Mouse (Mus musculus) urinary bladder, postnatal 36 days (tissue): ENCODE results near the gene Pef1.
A peak's percentile ranks its signal among the peaks of the same experiment; 100 is the strongest.

Experiments
- DNase-seq, 2 experiments: peaks; one replicate each; pipeline ENCODE4 v3.0.0; 2022; ENCODE audit warnings: low spot score in 2 of 2, mixed read lengths in 1 of 2

The Pef1 gene

DNA sequence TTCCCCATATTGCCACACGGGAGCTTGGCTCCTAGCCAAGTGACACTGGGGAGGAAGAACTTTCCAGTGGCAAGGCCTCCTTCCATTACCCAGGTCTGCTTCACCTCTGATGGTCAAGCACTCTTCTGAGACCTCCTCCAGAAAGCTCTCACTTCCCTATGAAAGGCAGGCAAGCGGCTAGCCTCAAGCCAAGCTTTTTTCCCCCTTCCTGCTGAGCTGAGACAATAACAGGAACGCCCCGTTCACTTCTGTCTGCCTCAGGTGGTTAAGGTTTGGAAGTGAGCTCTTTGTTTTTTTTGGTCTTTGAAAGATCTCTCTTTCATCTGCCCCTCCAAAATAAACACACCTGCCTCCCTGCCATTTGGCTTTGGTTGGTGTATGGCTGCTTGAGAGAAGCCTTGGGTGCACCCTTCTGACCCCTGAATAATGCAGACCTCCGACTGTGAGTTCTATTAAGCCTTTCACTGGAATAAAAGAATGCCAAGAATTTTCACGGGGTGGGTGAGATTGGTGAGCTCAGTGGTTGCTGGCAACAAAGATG is at the start of gene Pef1:
TSS of gene Pef1 (plus strand) at position 448 of the 541 bp plus-strand sequence.
- DNase-seq = no peak

DNA sequence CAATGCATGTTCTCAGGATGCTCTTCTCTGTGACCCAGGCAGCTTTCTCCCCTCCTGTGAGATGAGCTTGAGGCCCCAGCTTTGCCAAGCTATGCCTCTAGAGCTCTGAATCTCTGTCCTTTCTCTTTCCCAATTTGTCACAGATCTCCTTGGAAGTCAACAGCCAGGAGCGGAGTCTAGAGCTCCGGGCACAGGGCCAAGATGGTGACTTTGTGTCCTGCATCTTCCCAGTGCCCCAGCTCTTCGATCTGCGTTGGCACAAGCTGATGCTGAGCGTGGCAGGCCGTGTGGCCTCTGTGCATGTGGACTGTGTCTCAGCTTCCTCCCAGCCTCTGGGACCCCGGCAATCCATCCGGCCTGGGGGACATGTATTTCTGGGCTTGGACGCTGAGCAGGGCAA is 49.2 kb upstream of the Pef1 start:
- no peak for DNase-seq

GRCm38 (mm10) chr4:130054727-130055126 is 47.6 kb upstream of the Pef1 start:
- no peak for DNase-seq

DNA sequence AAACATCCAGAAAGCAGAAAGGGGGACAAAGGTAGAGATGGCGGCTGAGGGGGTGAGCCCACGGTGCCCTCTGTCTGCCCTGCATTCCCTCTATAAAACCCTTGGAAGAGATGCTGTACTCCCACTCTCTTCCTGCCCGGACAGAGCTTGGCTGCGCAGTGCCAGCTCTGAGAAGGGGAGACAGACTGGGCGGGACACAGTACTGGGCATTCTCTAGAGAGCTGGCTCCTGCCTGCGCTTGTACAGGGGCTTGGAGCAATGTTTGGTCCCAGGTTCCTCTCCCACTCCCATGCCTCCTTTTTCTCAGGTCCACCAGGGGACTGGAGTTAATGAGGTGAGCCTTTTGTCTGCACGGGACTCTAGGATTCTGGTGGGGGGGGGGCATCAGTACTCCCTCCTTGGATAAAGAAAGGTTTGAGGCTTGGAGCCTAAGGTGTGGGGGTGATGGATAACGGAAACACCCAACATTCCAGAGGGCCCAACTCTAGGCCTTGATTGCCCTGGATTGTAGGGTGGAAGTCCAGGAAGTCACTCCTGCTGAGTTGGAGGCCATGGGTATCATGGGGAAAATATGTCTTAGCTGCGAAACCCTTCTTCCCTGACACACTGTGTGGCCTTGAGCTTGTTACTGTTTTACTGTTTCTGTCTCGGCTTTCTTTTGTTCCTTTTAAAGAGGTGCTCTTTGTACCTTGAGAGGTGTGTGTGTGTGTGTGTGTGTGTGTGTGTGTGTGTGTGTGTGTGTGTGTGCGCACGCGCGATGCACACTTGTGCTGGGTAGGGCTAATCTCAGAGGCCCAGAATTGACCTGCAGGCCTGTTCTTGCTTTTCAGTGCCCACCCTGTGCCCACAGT is 47.0 kb upstream of the Pef1 start:
- no peak for DNase-seq

- DNase-seq = no peak
Observed at GRCm38 (mm10) chr4:130056011-130056322, 46.4 kb upstream of the Pef1 start.

DNA sequence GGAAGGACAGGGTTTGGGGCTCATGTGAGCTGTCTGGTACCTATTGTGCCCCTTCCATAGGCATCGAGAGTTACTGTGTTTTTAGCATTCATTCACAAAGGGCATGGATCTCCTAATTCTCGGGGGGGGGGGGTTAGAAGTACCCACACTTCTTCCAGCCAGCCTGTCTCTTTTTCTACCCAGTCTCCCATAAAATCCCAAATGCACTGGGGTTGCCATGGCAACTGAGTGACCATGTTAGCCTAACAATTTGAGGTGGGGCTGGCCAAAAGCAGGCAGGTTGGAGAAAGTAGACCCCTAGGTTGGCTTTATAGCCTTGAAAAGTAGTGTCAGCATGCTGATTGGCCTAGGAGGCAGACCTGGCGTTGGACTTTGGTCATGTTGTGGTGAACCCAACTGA is 45.9 kb upstream of the Pef1 start:
- no peak for DNase-seq

DNA sequence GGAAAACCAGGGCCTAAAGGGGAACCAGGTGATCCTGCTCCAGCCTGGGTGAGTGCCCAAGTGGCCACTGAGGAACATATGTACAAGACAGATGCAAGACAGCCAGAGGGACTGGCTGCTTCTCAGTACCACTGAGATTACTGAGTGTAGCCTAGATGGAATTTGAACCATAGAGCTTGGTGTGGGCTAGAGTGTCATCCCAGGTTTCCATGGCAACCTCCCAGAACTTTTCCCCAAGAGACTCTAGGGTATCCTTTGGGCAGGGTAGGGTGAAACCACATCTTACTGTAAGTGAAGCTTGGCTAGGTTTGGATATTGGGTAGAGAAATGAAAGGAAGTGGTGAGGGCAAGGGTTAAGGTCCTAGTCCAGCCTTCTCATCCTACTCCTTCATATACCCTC is 41.4 kb upstream of the Pef1 start:
- no peak for DNase-seq

- DNase-seq = no peak
Observed at GRCm38 (mm10) chr4:130063191-130063590, 39.2 kb upstream of the Pef1 start.

DNA sequence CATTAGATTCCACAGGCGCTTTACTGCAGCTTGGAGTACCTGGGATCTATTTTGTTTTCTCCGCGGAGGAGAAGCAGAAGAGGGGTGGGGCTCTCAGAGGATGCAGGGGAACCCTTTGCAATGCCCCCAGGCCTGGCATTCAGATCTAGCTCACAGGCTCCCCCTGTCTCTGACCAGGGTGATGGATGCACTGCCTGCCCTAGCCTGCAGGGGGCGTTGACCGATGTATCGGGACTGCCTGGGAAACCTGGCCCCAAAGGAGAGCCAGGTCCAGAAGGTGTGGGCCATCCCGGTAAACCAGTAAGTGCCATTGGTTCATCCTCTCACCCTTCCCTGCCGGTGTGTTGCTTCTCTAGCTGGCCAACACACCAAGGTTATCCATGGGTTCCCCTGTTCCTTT is 35.5 kb upstream of the Pef1 start:
- no peak for DNase-seq

- DNase-seq = no peak
Observed at GRCm38 (mm10) chr4:130070523-130070922, 31.8 kb upstream of the Pef1 start.

GRCm38 (mm10) chr4:130071758-130072157 is 30.6 kb upstream of the Pef1 start:
- DNase-seq = no peak

- no peak for DNase-seq
Observed at GRCm38 (mm10) chr4:130073367-130073766, 29.0 kb upstream of the Pef1 start.

- DNase-seq = no peak
Observed at GRCm38 (mm10) chr4:130074761-130075515, 27.4 kb upstream of the Pef1 start.

- no peak for DNase-seq
Observed at GRCm38 (mm10) chr4:130076856-130077255, 25.5 kb upstream of the Pef1 start.

GRCm38 (mm10) chr4:130078816-130079485 is 23.4 kb upstream of the Pef1 start:
- no peak for DNase-seq

- DNase-seq = no peak
Observed at GRCm38 (mm10) chr4:130079521-130079920, 22.8 kb upstream of the Pef1 start.

- DNase-seq = peak; percentile 24 to 56
Observed at GRCm38 (mm10) chr4:130081345-130082190, 20.8 kb upstream of the Pef1 start.

GRCm38 (mm10) chr4:130082211-130082610 is 20.1 kb upstream of the Pef1 start:
- DNase-seq = no peak

DNA sequence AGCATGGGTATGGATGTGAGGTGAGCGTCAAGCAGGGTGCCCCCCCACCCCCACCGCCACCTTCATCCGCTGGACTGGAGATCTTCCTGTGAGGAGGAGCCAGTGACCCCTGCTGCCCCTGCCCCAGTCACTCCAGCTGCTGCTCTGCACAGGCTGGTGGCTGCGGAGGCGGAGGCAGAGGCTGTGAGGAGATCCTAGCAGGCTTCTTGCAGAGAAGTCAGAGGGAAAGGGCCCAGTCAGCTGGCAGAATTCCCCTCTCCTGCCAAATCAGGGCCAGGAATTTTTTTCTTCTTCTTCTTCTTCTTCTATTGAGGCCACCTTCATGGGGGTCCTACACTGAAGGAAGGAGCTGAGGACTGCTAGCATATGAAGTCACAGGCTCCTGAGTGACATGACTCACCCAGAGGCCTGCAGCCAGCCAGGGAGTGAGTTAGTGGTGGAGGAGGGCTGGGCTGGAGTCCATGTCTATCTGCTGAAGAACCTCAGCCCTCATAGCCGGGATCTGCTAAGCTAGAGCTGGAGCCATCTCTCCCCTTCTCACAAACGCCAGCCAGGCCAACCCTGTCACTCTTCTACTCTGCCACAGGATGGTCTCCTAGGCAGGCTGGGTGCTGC is 17.9 kb upstream of the Pef1 start:
- peak; percentile 39 to 61 for DNase-seq

- DNase-seq = no peak
Observed at GRCm38 (mm10) chr4:130085246-130085820, 17.0 kb upstream of the Pef1 start.

GRCm38 (mm10) chr4:130087293-130087692 is 15.1 kb upstream of the Pef1 start:
- DNase-seq = peak; percentile 90 to 91
